Mouse (Mus musculus) kidney, postnatal 10 days (tissue): ENCODE measurements around the gene Zfp819.

Experiments
- DNase-seq: peaks from one replicate; pipeline ENCODE4 v3.0.0; 2021; ENCODE audit warnings: mixed read lengths

The Zfp819 gene

GRCm38 (mm10) chr7:43606896-43607742, at the start of gene Zfp819:
Gene Zfp819 (plus strand): TSS chr7:43607169.
- DNase-seq, result peak; percentile 74

GRCm38 (mm10) chr7:43562006-43562633, 44.8 kb upstream of the Zfp819 start, which contains the start of gene Zfp658:
Gene Zfp658 (plus strand): TSS chr7:43562256.
- peak; percentile 92 for DNase-seq

GRCm38 (mm10) chr7:43562651-43563070, 44.3 kb upstream of the Zfp819 start:
- no peak for DNase-seq

GRCm38 (mm10) chr7:43563300-43563699, 43.7 kb upstream of the Zfp819 start:
- no peak for DNase-seq

- DNase-seq, result no peak
Measured at GRCm38 (mm10) chr7:43571216-43571615, 35.8 kb upstream of the Zfp819 start.

GRCm38 (mm10) chr7:43579440-43580171, 27.4 kb upstream of the Zfp819 start, which contains the start of gene Zfp719:
Gene Zfp719 (plus strand): TSS chr7:43579610.
- peak; percentile 95 for DNase-seq

GRCm38 (mm10) chr7:43580526-43580925, 26.4 kb upstream of the Zfp819 start:
- no peak for DNase-seq

GRCm38 (mm10) chr7:43584790-43585189, 22.2 kb upstream of the Zfp819 start:
- DNase-seq, result no peak

GRCm38 (mm10) chr7:43601884-43602283, 5.1 kb upstream of the Zfp819 start:
- DNase-seq, result no peak

- no peak for DNase-seq
Measured at GRCm38 (mm10) chr7:43607743-43608287, 846 bp downstream of the Zfp819 start.

- DNase-seq, result no peak
Measured at GRCm38 (mm10) chr7:43608316-43608824, 1.4 kb downstream of the Zfp819 start.

- no peak for DNase-seq
Measured at GRCm38 (mm10) chr7:43613816-43614551, 7.0 kb downstream of the Zfp819 start.

GRCm38 (mm10) chr7:43622927-43623326, 16.0 kb downstream of the Zfp819 start:
- DNase-seq, result no peak

- no peak for DNase-seq
Measured at GRCm38 (mm10) chr7:43623819-43624218, 16.9 kb downstream of the Zfp819 start.

GRCm38 (mm10) chr7:43625065-43625464, 18.1 kb downstream of the Zfp819 start:
- no peak for DNase-seq

- no peak for DNase-seq
Measured at GRCm38 (mm10) chr7:43625794-43626422, 18.9 kb downstream of the Zfp819 start.

- no peak for DNase-seq
Measured at GRCm38 (mm10) chr7:43633940-43634339, 27.0 kb downstream of the Zfp819 start.

GRCm38 (mm10) chr7:43634500-43634899, 27.5 kb downstream of the Zfp819 start, which contains the start of gene Ceacam18:
Gene Ceacam18 (plus strand): TSS chr7:43634707.
- DNase-seq, result no peak

GRCm38 (mm10) chr7:43636194-43636593, 29.2 kb downstream of the Zfp819 start:
- no peak for DNase-seq

- no peak for DNase-seq
Measured at GRCm38 (mm10) chr7:43637118-43637517, 30.1 kb downstream of the Zfp819 start.

GRCm38 (mm10) chr7:43642587-43642986, 35.6 kb downstream of the Zfp819 start:
- no peak for DNase-seq
